Mouse (Mus musculus) MEL-GATA-1-ER (cell line): ENCODE data around the gene Dgki.

Source experiments
- DNase-seq: peaks from one replicate; pipeline ENCODE4 v3.0.0-alpha.2; 2012; ENCODE audit warnings: low read depth; ENCODE audit errors: extremely low read depth

The Dgki gene

DNA sequence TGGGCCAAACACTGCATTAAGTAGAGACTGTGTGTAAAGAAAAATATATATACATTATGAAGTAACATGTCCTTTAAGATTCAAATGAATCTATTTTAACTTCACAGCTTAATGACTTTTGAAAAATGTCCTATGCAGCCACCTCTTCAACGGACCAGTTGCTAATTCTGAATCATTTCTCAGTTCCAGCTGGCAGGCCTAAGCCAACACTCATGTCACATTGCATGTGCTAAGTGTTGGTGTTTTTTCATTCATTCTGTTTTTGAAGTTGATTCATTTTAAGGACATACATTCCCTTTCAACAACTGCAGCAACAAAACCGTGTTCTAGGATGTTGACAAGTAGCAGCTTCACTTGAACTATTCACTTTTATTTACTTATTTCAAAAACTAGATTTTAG is 484.0 kb downstream of the Dgki start:
- no peak for DNase-seq

DNA sequence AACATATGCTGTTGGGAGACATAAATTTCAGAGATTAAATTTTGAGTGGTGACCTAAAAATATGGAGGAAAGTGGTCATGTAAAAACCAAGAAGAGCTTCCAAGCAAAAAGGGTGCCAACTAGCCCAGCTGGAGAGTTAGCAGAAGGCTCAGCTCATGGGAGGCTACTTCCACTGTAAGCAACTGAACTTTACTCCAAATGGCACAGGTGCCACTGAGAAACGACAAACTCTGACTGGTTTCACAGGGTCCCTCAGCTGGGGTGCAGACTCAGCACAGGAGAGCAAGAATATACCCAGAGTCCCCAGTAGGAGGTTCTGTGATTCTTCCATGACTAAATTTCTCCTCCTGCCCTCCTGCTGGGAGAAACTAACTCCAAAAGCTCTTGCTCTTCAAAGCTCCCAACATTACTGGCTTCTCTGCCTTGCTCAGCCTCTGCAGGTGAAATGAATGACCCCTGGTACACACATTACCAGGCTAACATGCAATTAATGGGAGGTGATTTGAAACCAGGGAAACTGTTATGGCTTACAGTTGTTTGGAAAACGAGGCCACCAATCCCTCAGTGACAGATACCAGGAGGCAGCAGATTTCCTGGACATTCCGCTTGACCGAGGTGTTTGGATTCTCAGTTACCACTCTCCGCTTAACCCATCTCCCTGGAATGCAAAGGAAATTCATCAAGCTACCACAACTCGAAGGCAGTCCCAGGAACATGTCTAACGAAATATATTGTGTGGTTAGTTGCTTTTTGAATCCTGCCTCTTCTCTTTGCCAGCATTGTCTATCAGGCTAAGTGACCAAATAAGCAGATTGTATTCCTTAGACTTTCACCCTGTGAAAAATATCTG is 487.1 kb downstream of the Dgki start:
- no peak for DNase-seq

DNA sequence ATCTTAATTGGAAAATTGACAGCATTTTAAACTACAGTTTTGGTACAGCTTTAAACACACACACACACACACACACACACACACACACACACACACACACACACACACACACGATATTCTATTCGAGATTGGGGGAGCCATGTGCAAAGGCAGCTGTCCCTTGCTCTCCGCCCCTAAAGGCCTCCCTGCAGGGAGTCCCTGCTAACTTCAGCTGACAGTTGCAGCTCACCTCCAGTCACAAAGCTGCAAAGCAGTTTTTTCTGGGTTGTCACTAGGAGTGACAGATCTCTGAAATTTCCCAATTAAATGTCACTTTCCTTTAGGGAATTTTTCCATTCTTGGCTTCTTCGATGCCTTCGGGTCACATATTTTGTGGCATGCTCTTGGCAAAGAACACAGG is 489.5 kb downstream of the Dgki start:
- DNase-seq, result no peak

DNA sequence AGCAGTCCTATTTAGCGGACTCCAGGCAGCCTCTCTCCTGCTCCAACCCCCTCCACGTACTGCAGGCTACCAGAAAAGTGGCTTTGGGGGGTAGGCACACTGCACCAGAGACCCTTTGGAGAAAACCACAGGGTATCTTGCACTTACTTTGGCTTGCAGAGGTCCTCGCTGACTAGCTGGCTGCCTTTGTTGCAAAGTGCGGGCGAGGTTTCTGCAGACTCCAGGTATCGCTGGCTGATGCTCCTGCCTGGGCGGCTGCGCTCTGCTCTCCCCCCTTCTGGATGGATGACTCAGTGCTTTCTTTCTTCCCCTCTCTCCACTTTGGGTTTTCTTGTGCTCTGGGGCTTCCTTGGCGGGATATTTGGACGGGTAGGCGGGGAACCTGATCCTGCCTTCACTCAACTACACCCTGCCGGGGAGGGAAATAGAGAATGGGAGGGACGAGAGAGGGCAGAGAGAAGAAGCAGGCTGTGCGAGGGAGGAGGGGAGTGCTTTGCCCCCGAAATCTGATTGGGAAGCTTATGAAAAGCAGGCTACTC is 490.2 kb downstream of the Dgki start, which contains the start of gene Ptn:
Gene Ptn, minus strand, starts transcription at position 474 of the 539 bp plus-strand sequence.
- no peak for DNase-seq

DNA sequence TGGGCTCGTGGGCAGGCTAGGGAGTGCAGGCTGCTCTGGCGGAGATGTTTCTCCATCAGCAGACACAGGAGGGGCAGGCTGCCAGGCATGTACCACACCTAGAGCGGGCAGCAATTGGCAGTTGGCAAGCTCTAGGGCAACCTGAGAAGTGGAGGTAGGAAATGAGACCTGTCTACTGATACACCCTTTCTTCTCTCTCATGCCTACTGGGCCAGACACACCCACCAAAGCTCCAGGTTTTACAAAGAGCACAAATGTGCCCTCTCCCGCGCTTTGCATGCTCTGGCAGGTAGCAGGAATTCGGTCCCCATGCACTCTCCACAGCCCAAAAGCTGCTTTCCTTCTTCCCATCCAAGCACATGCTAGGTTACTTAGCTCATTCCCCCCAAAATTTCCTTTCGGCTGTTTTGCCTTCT is 490.7 kb downstream of the Dgki start:
- no peak for DNase-seq

DNA sequence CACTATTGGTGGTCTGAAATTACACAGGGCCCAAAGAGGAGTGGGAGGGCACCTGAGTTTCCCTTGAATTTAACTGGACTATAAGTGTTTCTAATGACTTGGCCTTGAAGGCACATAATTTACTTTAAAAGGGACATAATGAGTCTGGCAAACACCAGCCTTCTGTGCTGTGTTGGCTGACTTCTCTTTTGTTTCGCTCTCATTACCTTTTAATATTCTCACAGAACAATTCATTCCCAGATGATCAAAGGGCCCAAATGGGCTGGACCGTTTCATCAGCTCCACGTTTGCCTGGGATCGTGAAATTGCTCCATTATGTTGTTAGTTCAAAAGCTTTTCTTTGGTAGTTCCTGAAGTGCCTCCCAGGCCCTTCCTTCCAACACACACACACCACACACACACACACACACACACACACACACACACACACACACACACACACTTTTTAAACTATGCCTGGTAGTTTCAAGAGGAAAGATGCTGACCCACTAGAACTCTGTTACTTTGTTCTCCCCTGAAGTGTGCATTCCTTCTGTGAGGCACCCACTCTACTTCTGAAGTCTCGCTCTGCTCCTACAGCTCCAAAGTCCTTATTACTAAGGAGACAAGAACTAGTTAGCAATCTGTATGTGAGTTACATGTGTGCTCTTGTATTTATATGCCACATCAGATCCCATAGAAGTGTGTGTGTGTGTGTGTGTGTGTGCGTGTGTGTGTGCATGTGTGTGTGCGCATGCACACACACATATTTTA is 491.5 kb downstream of the Dgki start:
- no peak for DNase-seq

DNA sequence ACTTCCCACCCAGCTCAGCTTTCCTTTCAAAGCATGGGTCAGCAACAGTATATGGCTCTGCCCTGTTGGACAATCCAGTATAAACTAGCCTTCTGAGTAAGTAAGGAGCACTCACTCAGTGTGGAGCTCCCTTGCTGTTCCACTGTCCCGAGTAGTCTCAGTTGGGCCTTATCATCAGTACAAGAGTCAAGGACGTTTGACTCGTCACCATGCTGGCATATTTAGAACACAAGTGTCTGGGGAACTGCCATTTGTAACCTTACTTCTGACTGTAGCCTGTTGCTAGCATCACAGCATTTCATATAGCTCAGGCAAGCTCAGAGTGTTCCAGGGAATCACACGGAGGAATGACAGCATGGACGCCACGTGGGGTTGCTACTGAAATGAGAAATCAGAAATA is 493.1 kb downstream of the Dgki start:
- DNase-seq, result no peak

DNA sequence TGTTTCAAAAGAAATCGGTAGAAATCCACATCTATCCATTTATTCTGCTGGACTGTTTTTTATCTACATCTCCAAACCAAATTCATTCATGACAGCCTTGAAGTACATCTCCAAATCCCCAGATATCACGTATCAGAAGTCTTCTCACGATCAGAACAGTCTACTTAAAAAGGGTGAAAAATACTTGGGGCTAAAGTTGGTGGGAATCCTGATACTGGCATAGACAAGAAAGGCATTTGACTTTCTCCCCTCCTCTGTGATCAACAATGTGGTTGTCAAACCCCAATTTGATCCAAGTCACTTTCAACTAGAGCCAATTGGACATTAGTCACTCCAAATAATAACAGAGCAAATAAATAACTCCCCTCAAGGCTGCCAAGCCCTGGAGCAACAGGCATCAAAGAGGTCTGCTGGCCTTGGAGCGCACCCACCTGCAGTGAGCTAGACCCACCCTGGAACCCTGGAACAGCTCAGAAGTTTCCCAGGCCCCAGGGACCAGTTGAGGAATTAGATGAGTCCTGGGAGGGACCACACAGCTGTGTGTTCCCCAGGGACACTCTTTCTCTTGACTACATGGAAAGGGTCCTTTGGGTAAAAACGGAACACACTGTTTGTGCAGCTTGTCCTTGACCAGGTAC is 499.6 kb downstream of the Dgki start:
- no peak for DNase-seq

DNA sequence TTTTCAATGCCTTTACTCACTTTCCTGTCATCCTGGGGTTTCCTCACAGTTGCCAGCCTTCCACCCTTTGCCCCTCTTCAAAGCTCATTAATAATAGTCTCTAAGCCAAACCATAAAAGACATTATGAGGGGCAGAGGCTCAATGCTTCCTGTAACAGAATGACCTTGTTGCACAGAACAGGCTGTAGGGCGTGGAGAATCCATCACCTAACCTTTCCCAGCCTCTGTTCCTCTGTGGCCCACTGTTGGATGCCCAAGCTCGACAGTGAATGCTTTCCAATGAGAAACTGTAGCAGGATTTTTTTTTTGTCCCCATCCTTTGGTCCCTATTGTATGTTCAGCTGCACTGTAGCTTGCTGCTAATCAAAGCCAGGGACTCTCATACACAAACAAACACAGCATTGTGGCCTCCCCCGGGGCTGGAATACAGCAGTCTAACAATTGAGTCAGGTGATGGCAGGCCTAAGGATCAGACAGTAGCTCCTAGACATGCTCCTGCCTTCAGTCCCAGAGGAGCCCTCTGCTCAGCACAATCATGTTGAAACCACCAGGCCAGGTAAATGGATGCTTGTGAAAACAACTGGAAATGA is 502.8 kb downstream of the Dgki start:
- DNase-seq, result no peak
